Mouse (Mus musculus): Measurements from ENCODE around the gene Heatr1.

DNA sequence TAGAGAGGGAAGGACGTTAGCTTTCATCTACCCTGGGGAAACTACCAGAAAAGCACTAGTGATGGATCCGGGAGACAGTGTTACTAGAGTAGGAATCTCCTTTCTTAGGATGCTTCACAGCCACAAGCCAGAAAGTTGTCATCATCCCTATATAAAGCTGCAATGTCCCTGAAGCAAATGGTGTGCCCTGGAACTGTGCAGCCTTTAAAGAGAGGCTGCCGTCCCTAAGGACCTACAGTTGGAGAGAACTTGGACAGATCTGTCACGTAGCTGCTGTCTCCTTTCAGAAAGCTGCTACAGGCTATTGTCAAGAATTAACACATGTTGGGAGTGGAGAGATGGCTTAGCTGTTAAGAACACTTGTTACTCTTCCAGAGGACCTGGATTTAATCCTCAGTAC, 33.3 kb upstream of the Heatr1 start:
- TF ChIP-seq CTCF (IDR thresholded peaks at IDR 0.05; ENCODE audit: low read depth) (no peak), EP300 (IDR thresholded peaks at IDR 0.05; ENCODE audit: low read depth) (no peak)

All from liver, postnatal 0 days (tissue).